Mouse (Mus musculus): Measurements from ENCODE around the gene Gm45062.

DNA sequence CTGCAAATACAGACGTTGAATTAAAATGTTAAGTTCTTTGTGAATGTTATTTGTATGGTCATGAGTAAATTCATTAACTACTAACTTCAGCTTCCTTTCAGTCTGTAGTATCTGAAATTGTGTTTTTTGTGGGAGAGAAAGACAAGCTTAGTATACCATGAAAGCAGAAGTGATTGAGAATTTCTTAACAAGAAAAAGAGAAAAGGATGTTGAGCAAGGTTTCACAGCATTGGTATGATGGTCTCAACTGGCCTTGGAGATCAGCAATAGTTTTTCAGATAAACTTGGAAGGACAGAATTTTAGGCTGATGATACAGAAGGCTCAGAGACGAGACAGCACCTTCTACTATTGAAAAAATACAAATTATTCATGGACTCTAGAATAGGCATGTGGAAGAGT, 277.7 kb downstream of the Gm45062 start:
- TF ChIP-seq CTCF (IDR thresholded peaks at IDR 0.05; ENCODE audit: borderline replicate concordance, insufficient read depth, low read length) (no peak), POLR2A (IDR thresholded peaks at IDR 0.05; ENCODE audit: low read depth, low read length) (no peak)

Measured in embryonic fibroblast, embryonic 13.5 days (primary cell).